In the genomic region with DNA sequence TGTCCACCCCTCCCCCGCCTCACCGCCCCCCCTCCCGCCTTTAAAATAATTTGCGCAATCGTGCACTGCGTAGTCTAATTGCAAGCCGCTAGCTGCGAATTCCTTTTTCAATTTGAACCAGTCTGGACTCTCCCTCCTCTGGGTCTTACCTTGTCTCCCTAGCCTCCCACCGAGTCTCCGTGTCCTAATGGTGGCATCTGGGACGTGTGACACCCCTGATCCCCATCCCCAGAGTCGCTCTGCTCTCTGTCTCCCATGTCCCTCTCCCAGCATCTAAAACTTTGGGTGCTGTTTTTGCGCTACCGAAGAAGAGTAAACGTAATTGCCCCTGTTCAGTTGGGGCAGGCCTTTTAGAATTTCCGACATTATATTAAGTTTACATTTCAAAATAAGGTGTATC, we compare ENCODE assay signal across 8 mouse cellular contexts. TPM values are rescaled to one million over a fixed set of nuclear protein-coding genes. Genes with fewer than 3 reads are reported as not detected.
A peak's percentile ranks its signal among the peaks of the same experiment; 100 is the strongest.
DNase-seq lines count a peak whose midpoint lies in the region; ATAC-seq lines count a peak whose summit lies in the region.

No protein-coding gene starts in this region.

- no peaks in the 10 kb centered on the region for H3K9me3 ChIP-seq in embryonic facial prominence, embryonic 10.5 days
- H3K9me3 ChIP-seq in hindbrain, embryonic 15.5 days: no peaks in the 10 kb centered on the region
- H3K9me3 ChIP-seq in megakaryocyte, embryonic 14.5 days: no peaks in the 10 kb centered on the region

- H3K4me2 ChIP-seq in hindbrain, embryonic 15.5 days: peak overlapping the region; percentile 50

- WGBS in embryonic facial prominence, embryonic 10.5 days: under 1% methylated on average over 16 of the region's 16 CpGs
- 1% methylated on average over 16 of the region's 16 CpGs for WGBS in hindbrain, embryonic 15.5 days

- no peak overlapping the region for H3K27ac ChIP-seq in embryonic facial prominence, embryonic 10.5 days (replicated peaks)
- no peak overlapping the region for H3K27ac ChIP-seq in hindbrain, embryonic 15.5 days (replicated peaks)

- peaks cover 22% of the 10 kb centered on the region for H3K4me1 ChIP-seq in embryonic facial prominence, embryonic 10.5 days
- H3K4me1 ChIP-seq in hindbrain, embryonic 15.5 days (replicated peaks): peaks cover 23% of the 10 kb centered on the region
- peaks cover 32% of the 10 kb centered on the region for H3K4me1 ChIP-seq in megakaryocyte, embryonic 14.5 days

- peak overlapping the region; percentile 64 for H3K4me3 ChIP-seq in embryonic facial prominence, embryonic 10.5 days
- H3K4me3 ChIP-seq in hindbrain, embryonic 15.5 days: peak overlapping the region; percentile 25; the same call in 1 of the 2 replicates
- H3K4me3 ChIP-seq in megakaryocyte, embryonic 14.5 days (replicated peaks): peak overlapping the region; percentile 89

- no peak overlapping the region for H3K9ac ChIP-seq in hindbrain, embryonic 15.5 days

- peak; percentile 86 for DNase-seq in heart, adult 11 months
- DNase-seq in heart, postnatal 4 days: no peak
- no peak for DNase-seq in embryonic facial prominence, embryonic 10.5 days (ENCODE audit: low spot score)
- DNase-seq in thymus, postnatal 0 days (ENCODE audit: low spot score): no peak
- DNase-seq in ovary, postnatal 10 days (ENCODE audit: low spot score): no peak
- DNase-seq in cerebellum, postnatal 36 days: no peak

- no peaks in the 10 kb centered on the region for H3K36me3 ChIP-seq in embryonic facial prominence, embryonic 10.5 days (replicated peaks)
- no peaks in the 10 kb centered on the region for H3K36me3 ChIP-seq in hindbrain, embryonic 15.5 days
- H3K36me3 ChIP-seq in megakaryocyte, embryonic 14.5 days (replicated peaks; ENCODE audit: low read length): no peaks in the 10 kb centered on the region

- no peak for ATAC-seq in hindbrain, embryonic 15.5 days (ENCODE audit: low FRiP score, low read depth)

- H3K27me3 ChIP-seq in embryonic facial prominence, embryonic 10.5 days (replicated peaks; ENCODE audit: low read depth, poor library complexity, severe bottlenecking): peaks cover 81% of the 10 kb centered on the region
- H3K27me3 ChIP-seq in hindbrain, embryonic 15.5 days: peaks cover 52% of the 10 kb centered on the region
- peaks cover 46% of the 10 kb centered on the region for H3K27me3 ChIP-seq in megakaryocyte, embryonic 14.5 days (replicated peaks)

RNA-seq across cellular contexts. Expression of gene Prdm1, which starts 0.7 kb away (rescaled TPM):
- total RNA-seq in heart, postnatal 4 days (2021): 1 to 10 TPM; 2.4 to 2.5 TPM
- polyA plus RNA-seq in embryonic facial prominence, embryonic 10.5 days (2016; fragmentation: Nextera tagmentation; extraction: Ambion mirVana): 2.2 and 2.3 TPM in 2 replicates
- 0.62 TPM in 2 replicates for polyA plus RNA-seq in hindbrain, embryonic 15.5 days (2015; fragmentation: Nextera tagmentation; extraction: Ambion mirVana)
- 0.66 and 0.81 TPM in 2 replicates for polyA plus RNA-seq in megakaryocyte, embryonic 14.5 days (2012; ENCODE audit: insufficient read depth, low replicate concordance)
- polyA plus RNA-seq in thymus, postnatal 0 days (2015; fragmentation: Nextera tagmentation; extraction: Ambion mirVana): 0.51 and 0.65 TPM in 2 replicates

Comparison
In these comparisons a context has a peak if more than half of its experiments do, and no peak if none do; other contexts are left out.
1. H3K4me3 ChIP-seq: peak in every context shown above with its lines; median percentile 89 in megakaryocyte, embryonic 14.5 days; 64 in embryonic facial prominence, embryonic 10.5 days; 25 in hindbrain, embryonic 15.5 days.